Mouse (Mus musculus) layer of hippocampus, adult 9-10 months (tissue): ENCODE measurements at regions not wholly inside any gene's neighbourhood (a gene's known extent, or its start where the extent isn't known, plus 50 kb on each side); places are given as distances from the start of the nearest gene placed in this dataset.
"Not testable (repeated sequence)": the region's sequence is repeated elsewhere in the genome, so short reads cannot be mapped to it uniquely, and the experiment has no call there.

ENCODE experiments used
- DNase-seq: peaks from one replicate; pipeline ENCODE4 v3.0.0; 2022; ENCODE audit warnings: low spot score

DNA sequence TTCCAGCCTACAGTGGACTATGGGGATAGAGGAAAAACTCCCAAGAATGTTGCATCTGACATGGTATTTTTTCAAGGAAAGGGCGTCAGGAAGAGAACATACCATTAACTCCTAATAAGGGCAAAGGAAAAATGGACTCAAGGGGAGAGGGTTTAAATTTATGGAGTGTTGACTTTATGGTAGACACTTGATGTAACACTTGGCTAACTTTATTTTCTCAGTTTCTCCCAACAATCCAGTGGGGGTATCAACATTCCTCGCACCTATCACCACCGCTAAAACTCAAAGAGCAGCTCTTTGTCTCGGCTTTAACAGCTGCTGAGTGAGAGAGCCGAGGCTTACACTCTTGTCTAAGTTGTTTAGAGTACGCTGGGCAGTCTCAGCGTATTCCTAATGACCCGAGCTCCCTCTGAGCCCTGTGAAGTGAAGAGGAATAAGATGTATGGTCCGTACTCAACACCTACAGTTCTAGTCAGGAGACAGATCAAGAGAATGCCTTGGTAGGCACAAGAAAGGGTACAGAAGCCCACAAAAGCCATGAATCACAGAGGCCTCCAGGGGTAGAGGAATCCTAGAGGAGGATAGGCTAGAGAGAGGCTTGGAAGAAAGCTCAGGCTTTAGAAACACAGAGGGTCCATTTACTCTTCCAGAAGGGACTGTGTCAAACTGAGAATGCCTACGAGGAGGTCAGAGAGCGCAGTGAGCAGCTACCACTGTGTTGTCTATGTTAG is 236.4 kb downstream of the Gm5426 start:
- no peak for DNase-seq

DNA sequence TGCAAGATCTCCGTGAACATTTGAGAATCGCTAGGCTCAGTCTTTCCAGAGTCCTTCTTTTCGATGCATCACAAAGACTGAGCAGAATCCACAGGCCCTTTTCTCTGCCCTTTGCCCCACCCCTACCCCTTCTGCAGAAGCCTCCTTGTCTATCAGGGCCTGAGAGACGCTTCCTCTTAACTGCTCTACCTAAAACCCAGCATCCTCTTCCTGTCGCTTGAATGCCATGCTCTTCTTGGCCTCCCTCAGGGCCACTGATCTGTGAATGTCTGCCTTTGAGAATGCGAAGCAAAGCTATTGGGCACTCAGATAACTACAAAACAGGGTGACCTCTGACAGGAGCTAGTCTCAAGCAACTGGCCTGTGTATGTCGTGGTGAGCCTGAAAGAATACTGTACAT is 237.1 kb downstream of the Gm5426 start:
- DNase-seq: no peak

DNA sequence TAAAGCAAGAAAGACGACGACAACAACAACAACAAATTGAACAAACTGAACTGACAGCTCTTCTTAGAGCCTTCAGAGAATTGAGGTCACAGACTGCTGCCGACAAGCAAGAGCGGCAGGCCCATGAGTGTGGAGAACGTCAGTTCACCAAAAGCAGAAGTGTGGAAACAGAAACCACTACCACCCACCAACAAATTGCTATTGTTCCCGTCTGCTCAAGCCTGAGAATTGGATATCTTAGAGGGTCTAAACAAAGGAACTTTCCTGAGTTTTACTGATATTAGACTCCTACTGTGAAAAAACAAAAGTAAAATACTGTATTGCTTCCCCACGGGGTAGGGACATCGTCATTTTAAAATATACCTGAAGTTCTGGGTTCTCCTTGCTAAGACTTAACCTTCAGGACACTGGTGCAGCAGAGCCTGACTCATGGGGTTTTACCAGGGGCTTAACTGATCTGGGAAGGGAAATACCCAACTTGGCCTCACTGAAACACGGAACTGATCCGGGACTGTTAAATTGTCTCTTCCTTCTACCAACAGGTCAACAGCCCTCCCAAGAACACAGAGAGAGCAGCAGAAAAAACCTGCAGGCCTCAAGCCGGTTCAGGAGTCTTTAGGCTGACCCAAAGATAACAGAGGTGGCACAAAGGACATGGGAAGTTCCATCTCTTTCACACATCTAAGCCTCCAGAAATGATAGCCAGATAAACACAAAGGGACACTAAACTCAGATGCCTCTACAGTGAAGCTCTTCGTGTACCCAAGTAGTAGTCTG is 238.1 kb downstream of the Gm5426 start:
- DNase-seq: no peak

DNA sequence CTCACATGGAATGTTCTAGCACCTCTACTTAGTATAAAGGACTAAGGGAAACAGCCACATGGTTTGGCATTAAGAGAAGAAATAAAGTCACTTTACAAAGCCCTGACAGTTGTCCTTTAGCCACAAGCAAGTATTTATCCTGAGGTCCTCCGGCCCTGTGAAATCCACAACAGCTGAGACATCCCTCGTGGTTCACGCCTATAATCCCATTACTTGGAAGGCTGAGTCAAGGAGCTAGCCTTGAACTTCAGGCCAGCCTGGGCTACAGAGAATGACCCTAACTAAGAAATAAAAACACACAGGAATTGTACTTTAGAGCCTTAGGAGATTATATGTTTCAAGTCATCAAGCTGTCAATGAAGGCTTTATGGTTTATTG is 238.7 kb downstream of the Gm5426 start:
- no peak for DNase-seq

DNA sequence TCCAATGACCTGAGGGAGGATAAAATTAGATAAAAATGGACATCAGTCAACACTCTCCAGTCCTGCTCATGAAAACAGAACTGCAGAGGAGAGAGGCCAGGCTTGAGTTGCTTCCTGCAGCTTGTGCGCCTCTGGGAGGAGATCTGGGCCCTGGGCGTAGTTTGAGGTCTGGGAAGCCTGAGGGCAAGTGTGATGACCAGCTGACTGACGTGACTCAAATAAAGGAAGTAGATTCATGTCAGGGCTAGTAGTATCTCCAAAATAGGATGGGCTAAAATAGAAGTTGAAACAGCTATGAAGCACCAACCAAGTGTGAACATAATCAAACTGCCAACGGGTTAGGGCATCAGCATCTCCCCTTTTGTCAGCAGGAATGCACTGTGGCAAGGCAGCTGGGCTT is 239.3 kb upstream of the Btg1 start:
- DNase-seq: no peak

DNA sequence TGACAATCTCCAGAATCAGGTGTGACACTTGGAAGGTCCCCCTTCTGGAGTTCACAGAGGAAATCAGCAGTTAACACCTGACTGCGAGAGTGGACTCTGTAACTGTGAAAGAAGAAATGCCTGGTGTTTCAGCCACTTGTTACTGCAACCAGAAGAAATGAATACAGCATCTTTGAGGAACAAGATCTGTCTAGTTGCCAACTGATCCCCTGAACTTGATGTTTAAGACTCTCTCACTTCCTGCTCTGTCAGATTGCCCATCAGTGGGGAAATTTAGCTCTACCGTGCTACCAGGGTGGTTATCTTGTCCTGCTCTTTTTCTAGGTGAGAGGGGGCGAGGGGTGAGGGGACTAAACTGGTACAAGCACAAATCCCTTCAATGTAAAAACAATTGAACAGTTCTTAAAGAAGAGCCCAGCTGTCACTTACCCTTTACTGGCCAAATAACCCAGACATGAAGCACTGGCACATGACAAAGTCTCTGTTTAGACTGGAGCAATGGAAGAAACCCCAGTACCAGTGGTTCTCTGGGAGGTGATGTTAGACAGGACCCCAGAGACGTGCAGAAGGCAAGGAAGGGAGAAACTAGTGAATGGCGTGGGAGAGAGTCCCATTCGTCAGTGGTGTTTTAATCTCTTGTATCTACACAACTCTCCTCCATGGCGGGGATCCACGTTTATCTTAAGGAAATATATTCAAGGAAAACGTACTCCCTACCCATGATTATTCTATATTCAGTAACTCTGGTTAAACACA is 237.6 kb upstream of the Btg1 start:
- DNase-seq: no peak

DNA sequence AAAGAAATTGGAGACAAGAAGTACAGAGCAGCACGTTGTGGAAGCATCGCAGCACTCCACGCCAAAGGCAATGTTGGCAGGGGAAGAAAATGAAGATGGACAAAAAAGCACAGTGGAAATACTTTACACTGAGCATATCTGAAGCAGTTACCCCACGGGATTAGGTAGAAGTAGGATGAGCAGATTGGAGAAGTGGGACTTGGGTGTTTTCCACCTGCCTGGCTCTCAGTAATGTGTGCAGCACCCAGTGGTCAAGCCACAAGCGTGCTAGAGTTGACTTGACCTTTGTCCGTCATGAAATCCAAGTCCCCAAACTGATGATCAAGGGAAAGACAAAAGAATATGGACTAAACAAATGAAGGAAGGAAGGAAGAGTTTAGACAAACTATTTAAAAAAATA is 235.1 kb upstream of the Btg1 start:
- no peak for DNase-seq

DNA sequence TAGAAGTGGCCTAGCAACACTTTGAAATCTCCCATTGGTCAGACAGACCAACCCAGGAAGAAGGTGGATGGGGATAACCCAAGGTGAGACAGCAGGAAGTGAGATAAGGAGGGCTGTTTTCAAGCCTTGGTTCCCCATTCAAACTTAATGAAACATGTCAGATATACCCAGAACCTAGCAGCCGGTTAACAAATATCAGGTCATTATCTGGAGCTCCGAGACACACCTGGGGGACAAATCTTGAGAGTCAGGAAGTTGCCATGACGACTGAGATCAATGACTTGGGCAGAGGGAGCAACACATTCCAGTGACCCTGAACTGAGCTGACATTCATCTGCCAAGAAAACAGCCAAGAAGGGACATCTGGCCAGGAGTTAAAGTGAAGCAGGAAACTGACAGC is 225.1 kb upstream of the Btg1 start:
- no peak for DNase-seq

DNA sequence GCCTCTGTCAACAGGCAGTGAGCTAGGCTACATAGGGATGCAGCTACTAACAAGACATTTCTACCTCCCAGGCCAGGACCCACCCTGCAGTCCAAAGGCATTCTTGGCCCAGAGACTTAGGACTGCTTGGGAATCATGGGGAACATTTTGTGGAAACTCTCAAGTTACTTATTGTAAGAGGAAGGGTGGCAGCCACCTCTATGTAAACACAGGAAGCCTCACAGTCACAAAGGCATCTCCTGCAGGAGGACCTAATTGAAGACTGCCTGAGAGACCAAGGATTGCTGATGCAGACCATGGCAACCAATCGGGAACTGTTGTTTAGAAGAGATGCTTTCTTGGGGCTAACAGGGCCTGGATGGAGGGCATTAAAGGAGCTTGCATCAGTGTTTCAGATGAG is 224.0 kb upstream of the Btg1 start:
- no peak for DNase-seq

DNA sequence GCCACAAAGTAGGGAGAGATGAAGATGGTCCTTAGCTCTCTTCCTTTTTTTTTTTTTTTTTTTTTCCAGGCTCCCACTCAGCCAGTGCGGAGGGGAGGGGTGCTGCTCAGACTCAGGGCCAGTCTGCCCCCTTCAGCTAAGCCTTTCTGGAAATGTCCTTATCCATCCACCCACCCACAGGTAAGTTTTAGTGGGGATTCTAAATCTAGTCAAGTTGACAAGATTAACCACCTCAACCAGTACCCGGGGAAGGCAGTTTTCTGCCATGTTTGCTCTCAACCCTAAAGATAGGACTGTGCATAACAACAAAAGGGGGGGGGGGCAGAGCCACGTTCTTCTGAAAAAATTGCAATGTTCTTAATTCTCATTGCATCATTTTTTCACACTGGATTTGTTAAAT is 222.6 kb upstream of the Btg1 start:
- DNase-seq: no peak

DNA sequence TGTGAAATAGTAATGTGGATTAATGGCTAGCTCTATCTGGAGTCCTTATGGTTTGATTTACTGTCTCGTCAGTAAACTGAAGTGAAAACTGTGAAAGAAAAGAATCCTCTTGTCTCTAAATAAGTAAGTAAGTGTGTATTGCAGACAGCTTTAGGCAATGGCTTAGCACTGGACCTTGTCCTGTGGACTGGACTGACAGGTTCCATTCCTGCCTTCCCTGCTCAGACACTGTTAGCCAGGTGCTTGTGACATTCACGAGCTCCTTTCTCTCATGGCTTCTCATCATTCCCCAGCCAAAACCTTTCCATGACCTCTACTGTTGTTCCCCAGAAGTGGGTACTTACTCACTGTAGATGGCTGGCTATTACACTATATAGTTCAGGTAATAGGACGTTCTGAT is 221.8 kb upstream of the Btg1 start:
- no peak for DNase-seq

DNA sequence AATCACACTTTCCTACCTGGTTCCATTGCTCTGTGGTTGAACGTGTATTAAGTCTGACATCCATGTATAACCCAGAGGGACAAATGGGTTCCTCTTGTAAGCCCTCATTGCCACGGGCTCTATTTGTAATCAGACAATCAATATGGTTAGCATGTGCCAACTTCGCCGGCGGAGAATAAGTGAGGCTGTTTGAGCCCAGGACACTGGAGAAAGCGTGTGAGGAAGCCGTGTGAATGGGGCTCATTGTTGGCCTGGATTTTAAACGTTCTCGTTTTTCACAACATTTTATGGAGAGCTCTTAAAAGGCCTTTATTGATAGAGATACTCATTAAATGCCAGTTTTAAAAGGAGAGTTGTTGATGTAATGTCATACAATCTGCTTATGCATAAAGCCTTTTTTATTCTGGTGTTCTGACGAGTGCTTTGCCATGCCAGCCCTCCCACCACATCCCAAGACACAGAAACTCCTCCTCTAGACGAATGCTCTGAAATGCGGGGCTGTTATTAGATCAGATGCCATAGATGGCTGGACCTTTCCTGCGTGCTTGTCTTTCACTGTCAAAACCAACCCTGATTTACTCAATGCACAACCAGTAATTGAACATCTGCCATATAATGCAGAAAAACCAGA is 218.8 kb upstream of the Btg1 start:
- DNase-seq: no peak

DNA sequence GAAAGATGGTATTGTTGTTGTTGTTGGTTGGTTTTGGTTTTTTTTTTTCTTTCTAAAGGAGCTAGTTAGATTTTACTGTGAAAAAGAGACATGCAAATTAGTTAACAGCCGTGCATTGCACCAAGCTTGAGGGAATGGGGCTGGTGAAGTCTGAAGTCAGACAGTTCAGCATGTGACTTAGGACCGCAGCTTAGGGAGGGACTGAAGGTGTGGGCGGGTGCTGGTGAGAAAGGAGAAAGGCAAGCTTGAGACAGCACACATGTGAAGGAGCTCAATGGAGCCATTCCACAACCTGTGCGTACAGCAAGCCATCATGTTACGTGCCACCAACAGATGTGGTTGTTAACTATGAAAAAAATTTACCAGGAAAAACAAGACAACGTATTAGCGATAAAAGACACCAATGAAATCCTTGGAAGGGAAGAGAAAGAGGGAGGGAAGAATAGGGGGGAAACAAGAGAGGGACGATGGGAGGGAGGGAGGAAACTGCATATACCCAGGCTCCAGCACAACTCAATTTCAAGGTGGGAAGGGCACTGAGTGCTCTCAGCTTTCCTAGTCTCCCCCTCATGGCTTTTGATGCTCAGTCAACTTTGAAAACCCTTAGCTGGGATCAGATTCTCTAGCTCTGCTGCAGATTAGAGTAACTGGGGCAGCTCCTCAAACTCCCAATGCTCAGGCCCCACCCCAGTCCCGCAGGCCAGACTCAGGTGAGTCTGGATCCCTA is 218.1 kb upstream of the Btg1 start:
- no peak for DNase-seq

DNA sequence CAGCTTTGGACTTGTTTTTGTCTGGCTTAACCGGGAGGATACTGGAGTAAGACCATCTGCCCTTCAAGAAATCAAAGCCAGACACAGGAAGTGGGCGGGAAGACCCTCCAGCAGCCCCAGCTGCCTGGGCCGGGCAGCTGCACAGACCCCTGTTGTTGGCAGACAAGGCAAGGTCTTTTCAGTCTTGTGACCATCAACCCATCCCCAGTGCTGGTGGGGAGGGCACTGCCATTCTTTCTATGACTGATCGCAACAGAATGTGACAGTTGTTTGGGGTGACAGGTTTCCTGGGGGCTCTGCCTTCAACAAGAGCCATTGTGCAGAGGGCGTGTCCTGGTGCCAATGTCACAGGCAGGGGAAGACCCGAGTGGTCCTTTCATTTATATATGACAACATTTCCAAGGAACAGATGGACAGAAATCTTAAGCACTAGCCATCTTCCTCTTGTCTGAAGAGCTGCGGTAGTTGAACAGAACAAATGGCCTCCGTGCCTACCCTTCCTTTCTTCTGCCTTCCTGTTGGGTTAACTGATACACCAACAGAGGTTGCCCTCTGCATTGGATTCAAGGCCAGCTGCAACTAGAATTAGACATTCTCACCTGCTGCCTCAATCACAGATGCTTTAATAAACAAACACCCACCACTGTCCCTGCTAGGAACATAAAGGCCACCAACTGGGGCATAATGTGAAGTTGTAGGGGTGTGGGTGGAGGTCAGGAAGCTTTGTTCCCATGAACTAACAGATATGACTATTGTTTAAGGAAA is 217.0 kb upstream of the Btg1 start:
- no peak for DNase-seq

DNA sequence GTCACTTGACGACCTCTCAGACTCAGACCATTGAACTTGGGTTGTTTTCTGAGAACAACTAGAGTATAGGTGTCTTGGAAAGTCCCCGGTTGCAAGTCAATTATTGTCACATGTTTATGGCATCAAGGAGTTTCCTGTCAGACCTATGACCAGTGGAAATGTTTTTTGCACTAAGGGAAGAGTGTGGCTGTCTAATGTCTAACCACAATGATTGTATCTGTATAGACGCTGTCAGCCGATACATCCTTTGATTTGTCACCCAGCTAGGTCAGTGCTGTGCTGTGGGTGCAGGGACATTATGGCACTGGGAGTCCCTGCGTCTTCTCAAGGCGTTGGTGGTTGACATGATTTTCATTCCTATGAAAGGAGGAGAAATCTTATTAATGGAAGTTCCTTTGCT is 216.0 kb upstream of the Btg1 start:
- DNase-seq: no peak

DNA sequence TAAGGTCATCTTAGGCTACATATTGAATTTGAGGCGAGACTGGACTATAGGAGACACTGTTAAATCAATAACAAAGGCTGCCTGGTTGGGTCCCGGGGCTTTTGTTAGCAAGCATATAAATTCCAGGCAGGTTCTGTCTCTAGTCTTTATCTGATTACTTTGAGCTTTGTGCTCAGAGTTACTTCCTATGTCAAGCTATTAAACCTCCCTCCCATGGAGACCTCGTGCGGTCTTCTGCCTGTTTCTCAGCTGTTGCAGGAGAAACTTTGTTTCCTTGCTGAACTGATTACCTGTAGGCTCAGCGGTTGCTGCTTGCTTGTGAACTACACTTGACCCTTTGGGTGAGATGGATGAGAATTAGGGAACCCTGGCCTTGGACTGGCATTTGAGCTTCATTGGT is 210.5 kb upstream of the Btg1 start:
- no peak for DNase-seq

DNA sequence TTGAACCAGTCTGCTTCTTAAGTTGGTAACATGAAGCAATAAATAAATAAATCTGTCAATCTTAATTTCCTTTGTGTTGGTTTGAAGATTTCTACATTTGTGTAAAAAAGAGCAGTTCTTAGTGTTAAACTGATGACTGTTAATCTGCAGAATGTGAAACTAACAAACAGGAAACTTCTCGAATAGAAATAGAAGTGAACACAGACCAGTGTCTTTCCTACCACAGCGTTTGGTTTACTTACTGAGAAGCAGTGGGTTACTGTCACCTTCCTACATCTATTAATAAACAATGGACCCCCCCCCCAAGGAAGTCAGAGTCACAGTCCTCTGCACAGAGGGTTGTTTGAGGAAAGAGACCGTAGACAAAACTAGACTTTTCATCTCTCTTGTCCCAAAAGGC is 209.0 kb upstream of the Btg1 start:
- DNase-seq: no peak

DNA sequence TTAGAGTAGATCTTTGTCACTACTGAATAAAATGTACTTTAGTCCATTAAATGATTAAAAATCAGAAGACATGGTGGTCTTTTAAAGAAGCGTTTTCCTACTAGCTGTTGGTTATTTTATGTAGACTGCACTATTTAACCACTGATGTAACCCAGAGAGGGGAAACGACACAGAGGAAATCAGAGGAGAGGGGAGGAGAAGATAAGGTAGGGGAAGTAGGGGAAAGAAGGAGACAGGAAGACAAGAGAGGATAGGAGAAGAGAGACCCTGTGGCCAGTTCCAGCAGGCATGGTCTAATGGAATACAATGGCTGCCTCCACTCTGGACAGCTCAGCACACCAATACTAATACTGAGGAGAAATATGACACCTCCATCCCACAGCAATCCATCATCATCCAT is 208.6 kb upstream of the Btg1 start:
- no peak for DNase-seq

DNA sequence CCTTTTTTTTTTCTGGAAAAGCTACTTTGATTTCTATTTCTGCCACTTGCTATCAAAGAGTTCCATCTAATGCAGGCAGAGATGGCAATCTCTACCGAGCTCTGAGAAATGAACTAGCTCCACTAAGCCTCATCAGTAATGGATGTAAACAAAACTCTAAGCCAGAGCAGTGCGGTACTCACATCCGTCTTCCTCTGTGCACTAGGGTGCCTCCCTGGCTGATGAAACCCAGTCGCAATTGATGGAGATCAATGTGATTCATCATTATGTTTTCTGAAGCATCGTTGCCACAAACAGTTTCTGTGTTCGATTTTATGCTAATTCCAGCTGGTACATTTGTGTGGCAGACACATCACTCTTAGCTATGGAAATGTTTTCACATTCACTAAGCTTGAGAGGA is 206.8 kb upstream of the Btg1 start:
- DNase-seq: no peak

DNA sequence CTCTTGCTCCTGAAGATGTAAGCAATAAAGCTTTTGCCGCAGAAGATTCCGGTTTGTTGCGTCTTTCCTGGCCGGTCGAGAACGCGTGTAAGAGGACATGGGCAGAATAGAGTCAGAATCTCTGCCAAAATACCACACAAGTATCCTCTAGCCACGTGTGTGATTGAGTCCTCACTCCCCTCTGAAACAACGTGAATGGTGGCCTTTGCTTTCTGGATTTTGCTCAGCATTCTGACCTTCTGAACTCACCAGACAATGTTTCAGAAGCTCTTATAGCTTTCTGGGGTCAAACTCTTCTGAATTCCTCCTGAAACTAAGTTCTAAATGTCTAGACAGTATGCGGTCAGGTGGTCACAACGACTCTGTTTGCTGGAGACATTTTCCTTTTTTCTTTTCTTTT is 202.0 kb upstream of the Btg1 start:
- DNase-seq: no peak

DNA sequence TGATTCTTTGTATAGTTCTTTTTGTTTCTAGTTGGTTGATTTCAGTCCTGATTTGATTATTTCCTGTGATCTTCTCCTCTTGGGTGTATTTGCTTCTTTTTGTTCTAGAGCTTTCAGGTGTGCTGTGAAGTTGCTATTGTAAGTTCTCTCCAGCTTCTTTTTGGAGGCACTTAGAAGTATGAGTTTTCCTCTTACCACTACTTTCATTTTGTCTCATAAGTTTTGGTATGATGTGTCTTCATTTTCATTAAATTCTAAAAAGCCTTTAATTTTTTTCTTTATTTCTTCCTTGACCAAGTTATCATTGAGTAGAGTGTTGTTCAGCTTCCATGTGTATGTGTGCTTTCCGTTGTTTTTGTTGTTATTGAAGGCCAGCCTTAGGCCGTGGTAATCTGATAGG is 195.3 kb upstream of the Btg1 start:
- not testable (repeated sequence) for DNase-seq
